Mouse (Mus musculus): Measurements from ENCODE around the gene Zc3h4.

DNA sequence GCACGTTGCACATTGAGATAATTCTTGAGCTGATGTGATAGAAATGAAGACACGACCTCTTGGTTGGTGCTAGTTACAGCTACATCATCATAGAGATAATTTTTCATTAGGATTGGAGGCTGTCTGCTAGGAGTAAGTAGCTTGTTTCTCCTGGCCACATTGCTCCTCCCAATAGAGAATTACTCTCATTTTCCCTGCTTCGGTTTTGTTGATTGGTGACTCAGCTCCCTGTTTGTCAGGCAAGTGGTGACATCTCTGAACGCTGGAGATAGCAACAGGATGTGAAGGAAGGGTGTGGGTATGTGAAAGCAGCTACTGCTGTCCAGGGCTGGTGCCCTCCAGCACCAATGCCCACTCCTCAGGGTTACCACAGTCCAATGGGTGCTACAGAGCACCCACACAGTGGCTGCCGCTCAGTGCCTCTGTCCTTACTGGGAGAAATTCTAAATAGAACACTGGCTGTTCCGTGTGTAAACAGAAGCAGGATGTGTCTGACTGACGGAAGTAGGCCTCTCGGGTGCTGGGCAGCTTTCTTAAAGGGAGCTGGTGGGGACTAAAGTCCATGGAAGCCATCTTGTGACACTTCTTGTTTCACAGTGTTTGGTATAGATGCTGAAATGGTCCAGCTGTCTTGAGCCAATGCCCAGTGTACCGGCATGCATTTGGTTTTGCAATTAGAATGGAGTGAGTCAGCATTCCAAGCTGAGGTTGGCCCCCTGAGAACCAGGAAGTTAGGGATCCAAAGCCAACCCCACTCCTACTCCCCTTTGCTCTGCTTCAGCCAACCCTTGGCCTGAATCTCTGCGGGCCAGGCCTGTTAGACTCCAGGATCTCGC, 5.0 kb downstream of the Zc3h4 start:
- TF ChIP-seq CTCF (IDR thresholded peaks at IDR 0.05; ENCODE audit: low read depth) (no peak), EP300 (IDR thresholded peaks at IDR 0.05; ENCODE audit: low read depth) (peak; percentile 17; the same call in 1 of the 2 replicates)

All from heart, postnatal 0 days (tissue).